Mouse (Mus musculus): Measurements from ENCODE around the gene Gjb1. TPM values are rescaled to one million over a fixed set of nuclear protein-coding genes. Genes with fewer than 3 reads are reported as not detected.

Gjb1 gene
- polyA plus RNA-seq, 1 experiment from 2014 or later: 49.0 TPM

DNA sequence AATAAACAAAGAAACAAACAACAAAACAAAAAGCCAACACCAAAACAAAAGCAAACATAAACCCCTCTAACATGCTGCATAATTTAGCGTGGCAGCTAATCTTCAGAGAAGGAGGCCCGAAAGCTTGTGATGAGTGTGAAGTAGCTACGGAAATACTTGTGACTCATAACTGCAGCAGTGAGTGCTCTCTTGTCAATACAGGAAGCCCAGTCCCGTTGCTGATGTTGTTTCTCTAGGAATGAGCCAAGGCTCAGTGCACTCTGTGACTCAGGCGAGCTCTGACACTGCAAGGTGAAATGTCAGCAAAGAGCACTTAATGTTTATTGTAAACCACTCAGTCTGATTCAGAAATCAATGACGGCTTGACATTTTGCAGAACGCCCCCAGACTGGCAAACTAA is 7.2 kb upstream of the Gjb1 start:
- Histone ChIP-seq H3K36me3 (ENCODE audit: control insufficient read depth, insufficient read depth, low read length) (no peaks in the 10 kb centered on the region), H3K4me1 (replicated peaks; ENCODE audit: control insufficient read depth, insufficient read depth) (no peaks in the 10 kb centered on the region), H3K4me3 (ENCODE audit: low read depth, low read length) (no peak overlapping the region), H3K9me3 (ENCODE audit: control insufficient read depth, low read length) (no peaks in the 10 kb centered on the region), H3K4me2 (replicated peaks; ENCODE audit: low read depth) (no peak overlapping the region), H3K27ac (replicated peaks) (no peak overlapping the region), H3K27me3 (ENCODE audit: control insufficient read depth, insufficient read depth, low read length) (no peaks in the 10 kb centered on the region), H3K9ac (ENCODE audit: low read length) (no peak overlapping the region)
- WGBS: 42% methylated on average over 7 of the region's 7 CpGs
- ATAC-seq (ENCODE audit: low FRiP score, low TSS enrichment): peak; percentile 87
- peak; percentile 37 for DNase-seq (ENCODE audit: low spot score)
- TF ChIP-seq CTCF (IDR thresholded peaks at IDR 0.05; ENCODE audit: low read depth) (no peak), EP300 (optimal IDR thresholded peaks at IDR 0.05) (no peak)

- H3K36me3 ChIP-seq (ENCODE audit: control insufficient read depth, insufficient read depth, low read length): no peaks in the 10 kb centered on the region
- no peak overlapping the region for H3K9ac ChIP-seq (ENCODE audit: low read length)
- H3K27me3 ChIP-seq (ENCODE audit: control insufficient read depth, insufficient read depth, low read length): no peaks in the 10 kb centered on the region
- no peak for TF ChIP-seq EP300 (optimal IDR thresholded peaks at IDR 0.05)
- TF ChIP-seq CTCF (IDR thresholded peaks at IDR 0.05; ENCODE audit: low read depth): no peak
- WGBS: 64% methylated on average over 3 of the region's 3 CpGs
- ATAC-seq (ENCODE audit: low FRiP score, low TSS enrichment): peak; percentile 66
- DNase-seq (ENCODE audit: low spot score): no peak
- H3K4me2 ChIP-seq (replicated peaks; ENCODE audit: low read depth): no peak overlapping the region
- H3K4me3 ChIP-seq (ENCODE audit: low read depth, low read length): no peak overlapping the region
- no peaks in the 10 kb centered on the region for H3K4me1 ChIP-seq (replicated peaks; ENCODE audit: control insufficient read depth, insufficient read depth)
- no peaks in the 10 kb centered on the region for H3K9me3 ChIP-seq (ENCODE audit: control insufficient read depth, low read length)
- H3K27ac ChIP-seq (replicated peaks): no peak overlapping the region
Observed at GRCm38 (mm10) chrX:101370573-101370972, 5.6 kb upstream of the Gjb1 start.

GRCm38 (mm10) chrX:101372946-101373345 is 3.2 kb upstream of the Gjb1 start:
- TF ChIP-seq EP300 (optimal IDR thresholded peaks at IDR 0.05) (no peak), CTCF (IDR thresholded peaks at IDR 0.05; ENCODE audit: low read depth) (no peak)
- Histone ChIP-seq H3K9me3 (ENCODE audit: control insufficient read depth, low read length) (no peaks in the 10 kb centered on the region), H3K36me3 (ENCODE audit: control insufficient read depth, insufficient read depth, low read length) (no peaks in the 10 kb centered on the region), H3K27me3 (ENCODE audit: control insufficient read depth, insufficient read depth, low read length) (no peaks in the 10 kb centered on the region), H3K9ac (ENCODE audit: low read length) (no peak overlapping the region), H3K27ac (replicated peaks) (no peak overlapping the region), H3K4me1 (replicated peaks; ENCODE audit: control insufficient read depth, insufficient read depth) (no peaks in the 10 kb centered on the region), H3K4me3 (ENCODE audit: low read depth, low read length) (no peak overlapping the region), H3K4me2 (replicated peaks; ENCODE audit: low read depth) (no peak overlapping the region)
- ATAC-seq (ENCODE audit: low FRiP score, low TSS enrichment): no peak
- 72% methylated on average over 5 of the region's 5 CpGs for whole genome bisulfite sequencing
- DNase-seq (ENCODE audit: low spot score): no peak

GRCm38 (mm10) chrX:101377076-101377475 is 898 bp downstream of the Gjb1 start:
- H3K9ac ChIP-seq (ENCODE audit: low read length): no peak overlapping the region
- no peaks in the 10 kb centered on the region for H3K36me3 ChIP-seq (ENCODE audit: control insufficient read depth, insufficient read depth, low read length)
- ATAC-seq (ENCODE audit: low FRiP score, low TSS enrichment) (peak; percentile 88), DNase-seq (ENCODE audit: low spot score) (peak; percentile 76)
- H3K4me2 ChIP-seq (replicated peaks; ENCODE audit: low read depth): 0 out of 2 replicates have a peak overlapping the region, but pooled peaks have one; percentile 17
- H3K4me1 ChIP-seq (replicated peaks; ENCODE audit: control insufficient read depth, insufficient read depth): no peaks in the 10 kb centered on the region
- H3K4me3 ChIP-seq (ENCODE audit: low read depth, low read length): no peak overlapping the region
- H3K27ac ChIP-seq (replicated peaks): peak overlapping the region; percentile 45; the same call in 1 of the 2 replicates
- TF ChIP-seq EP300 (optimal IDR thresholded peaks at IDR 0.05): no peak
- TF ChIP-seq CTCF (IDR thresholded peaks at IDR 0.05; ENCODE audit: low read depth): no peak
- no peaks in the 10 kb centered on the region for H3K9me3 ChIP-seq (ENCODE audit: control insufficient read depth, low read length)
- no peaks in the 10 kb centered on the region for H3K27me3 ChIP-seq (ENCODE audit: control insufficient read depth, insufficient read depth, low read length)
- WGBS: 48% methylated on average over 4 of the region's 4 CpGs

DNA sequence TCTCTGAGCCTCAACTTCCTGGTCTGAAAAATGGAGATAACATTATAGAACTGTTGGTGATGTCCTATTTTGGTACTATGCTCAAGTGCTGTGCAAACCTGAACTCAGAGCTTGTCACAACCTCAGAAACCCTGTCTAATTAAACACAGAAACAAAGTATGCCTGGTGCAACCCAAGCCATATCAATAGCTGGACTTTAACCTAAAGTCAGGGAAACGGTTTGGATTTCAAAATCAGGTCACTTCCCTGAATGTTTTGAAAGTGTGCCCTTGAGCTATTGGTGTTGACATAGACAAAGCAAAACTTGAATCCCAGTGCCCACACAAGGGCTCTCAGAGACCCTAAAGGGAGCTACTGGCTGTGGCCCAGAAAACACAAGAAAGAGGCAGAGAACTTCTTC is 3.6 kb downstream of the Gjb1 start:
- no peak for DNase-seq (ENCODE audit: low spot score)

DNA sequence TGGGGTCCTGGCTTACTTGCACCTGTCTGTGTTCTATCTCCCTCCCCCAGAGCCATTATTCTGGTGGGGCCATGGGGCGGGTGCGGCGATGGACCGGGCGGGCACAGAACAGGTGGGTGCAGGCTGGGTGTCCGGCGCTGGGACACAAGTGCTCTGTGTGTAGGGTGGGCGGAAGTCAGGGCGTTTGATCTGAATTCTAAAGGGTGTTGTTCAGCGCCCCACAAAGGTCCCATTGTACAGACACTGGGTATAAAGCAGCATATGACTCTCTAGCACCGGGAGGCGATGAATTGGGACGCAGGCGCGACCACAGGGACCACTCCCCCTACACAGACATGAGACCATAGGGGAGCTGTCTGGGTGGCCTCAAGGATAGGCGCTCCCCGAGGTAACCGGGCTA is 7.3 kb downstream of the Gjb1 start:
- Histone ChIP-seq H3K4me2 (replicated peaks; ENCODE audit: low read depth) (no peak overlapping the region), H3K27me3 (ENCODE audit: control insufficient read depth, insufficient read depth, low read length) (no peaks in the 10 kb centered on the region), H3K27ac (replicated peaks) (no peak overlapping the region), H3K36me3 (ENCODE audit: control insufficient read depth, insufficient read depth, low read length) (no peaks in the 10 kb centered on the region), H3K4me1 (replicated peaks; ENCODE audit: control insufficient read depth, insufficient read depth) (no peaks in the 10 kb centered on the region), H3K4me3 (ENCODE audit: low read depth, low read length) (no peak overlapping the region), H3K9ac (ENCODE audit: low read length) (no peak overlapping the region), H3K9me3 (ENCODE audit: control insufficient read depth, low read length) (no peaks in the 10 kb centered on the region)
- 39% methylated on average over 18 of the region's 18 CpGs for WGBS
- ATAC-seq (ENCODE audit: low FRiP score, low TSS enrichment) (no peak), DNase-seq (ENCODE audit: low spot score) (no peak)
- no peak for TF ChIP-seq EP300 (optimal IDR thresholded peaks at IDR 0.05)
- TF ChIP-seq CTCF (IDR thresholded peaks at IDR 0.05; ENCODE audit: low read depth): no peak

More for the DNA sequence above, 3.6 kb downstream of the Gjb1 start:
- Histone ChIP-seq H3K27ac (replicated peaks) (no peak overlapping the region), H3K4me1 (replicated peaks; ENCODE audit: control insufficient read depth, insufficient read depth) (no peaks in the 10 kb centered on the region), H3K4me2 (replicated peaks; ENCODE audit: low read depth) (no peak overlapping the region), H3K9ac (ENCODE audit: low read length) (no peak overlapping the region), H3K9me3 (ENCODE audit: control insufficient read depth, low read length) (no peaks in the 10 kb centered on the region), H3K4me3 (ENCODE audit: low read depth, low read length) (no peak overlapping the region), H3K27me3 (ENCODE audit: control insufficient read depth, insufficient read depth, low read length) (no peaks in the 10 kb centered on the region), H3K36me3 (ENCODE audit: control insufficient read depth, insufficient read depth, low read length) (no peaks in the 10 kb centered on the region)
- no peak for TF ChIP-seq EP300 (optimal IDR thresholded peaks at IDR 0.05)
- TF ChIP-seq CTCF (IDR thresholded peaks at IDR 0.05; ENCODE audit: low read depth): no peak
- ATAC-seq (ENCODE audit: low FRiP score, low TSS enrichment): no peak
- WGBS: 71% methylated on average over 1 of the region's 1 CpGs

Data from stomach, postnatal 0 days (tissue).